Mouse (Mus musculus) midbrain, postnatal 0 days (tissue): Measurements from ENCODE around the gene Jph4. TPM values are rescaled to one million over a fixed set of nuclear protein-coding genes. Genes with fewer than 3 reads are reported as not detected.
A peak's percentile ranks its signal among the peaks of the same experiment; 100 is the strongest.

ENCODE experiments used
- ATAC-seq: fragments of 200-750 bp; cut with Nextera tagmentation; 2 replicates; pipeline ENCODE4 v1.8.0; 2017; ENCODE audit warnings: moderate number of reproducible peaks, mild to moderate bottlenecking, moderate TSS enrichment, moderate library complexity; ENCODE audit not compliant: low FRiP score
- DNase-seq: peaks from one replicate; pipeline ENCODE4 v3.0.0-alpha.2; 2015; ENCODE audit warnings: low spot score
- H3K27ac ChIP-seq: fragments of 300-500 bp; sonication (generic); 2 replicates; pipeline ENCODE4 v1.5.1; 2014; ENCODE audit warnings: low read depth, mild to moderate bottlenecking, low read length, mixed read lengths
- H3K27me3 ChIP-seq: fragments of 300-500 bp; sonication (generic); 2 replicates; pipeline ENCODE4 v1.6.1; 2014; ENCODE audit warnings: low read length, control low read depth, mixed read lengths; ENCODE audit not compliant: insufficient read depth
- H3K36me3 ChIP-seq: fragments of 300-500 bp; sonication (generic); 2 replicates; pipeline ENCODE4 v1.6.1; 2014; ENCODE audit warnings: low read length, control low read depth, mixed read lengths; ENCODE audit not compliant: insufficient read depth
- H3K4me1 ChIP-seq: fragments of 300-500 bp; sonication (generic); 2 replicates; pipeline ENCODE4 v1.6.1; 2014; ENCODE audit warnings: mild to moderate bottlenecking, control low read depth, antibody characterized with exemption, low read length, mixed read lengths; ENCODE audit not compliant: insufficient read depth
- H3K4me2 ChIP-seq: fragments of 300-500 bp; sonication (generic); 2 replicates; pipeline ENCODE4 v1.6.1; 2014; ENCODE audit warnings: low read depth, mild to moderate bottlenecking, low read length, mixed read lengths; ENCODE audit not compliant: poor library complexity, severe bottlenecking
- H3K4me3 ChIP-seq: fragments of 300-500 bp; sonication (generic); 2 replicates; pipeline ENCODE4 v1.5.1; 2014; ENCODE audit warnings: low read depth, mild to moderate bottlenecking, low read length, moderate library complexity
- H3K9ac ChIP-seq: fragments of 300-500 bp; sonication (generic); replicated peaks from 2 replicates; pipeline ENCODE4 v1.6.1; 2014; ENCODE audit warnings: mild to moderate bottlenecking, low read length, moderate library complexity, mixed read lengths; ENCODE audit not compliant: poor library complexity, severe bottlenecking
- H3K9me3 ChIP-seq: fragments of 300-500 bp; sonication (generic); 2 replicates; pipeline ENCODE4 v1.6.1; 2016; ENCODE audit warnings: low read length, control low read depth
- CTCF ChIP-seq: IDR thresholded peaks from 2 replicates; pipeline ENCODE4 v1.5.1; 2016; ENCODE audit warnings: antibody characterized with exemption, mild to moderate bottlenecking
- WGBS: fragments of 180-500 bp; shearing (Covaris S2); extraction: QIAGEN DNeasy Blood & Tissue Kit; methylation state at CpG from one replicate; pipeline ENCODE4 v1.1.7; 2014; 5-methylcytosine and 5-hydroxymethylcytosine counted together
- polyA plus RNA-seq: library from polyadenylated mRNA; unstranded; fragments of >200 nt; fragmentation: Nextera tagmentation; extraction: Ambion mirVana; gene quantifications from 2 replicates; pipeline ENCODE4 v1.2.1, GENCODE M21; 2015
- total RNA-seq: library from RNA; depleted of rRNA; stranded (reverse); fragments of >200 nt; gene quantifications from 2 replicates; pipeline ENCODE4 v1.2.3, GENCODE M21; 2014; rRNA removed

The Jph4 gene
- total and polyA plus RNA-seq, 2 experiments from 2014 or later, result 45.1 to 182 TPM

DNA sequence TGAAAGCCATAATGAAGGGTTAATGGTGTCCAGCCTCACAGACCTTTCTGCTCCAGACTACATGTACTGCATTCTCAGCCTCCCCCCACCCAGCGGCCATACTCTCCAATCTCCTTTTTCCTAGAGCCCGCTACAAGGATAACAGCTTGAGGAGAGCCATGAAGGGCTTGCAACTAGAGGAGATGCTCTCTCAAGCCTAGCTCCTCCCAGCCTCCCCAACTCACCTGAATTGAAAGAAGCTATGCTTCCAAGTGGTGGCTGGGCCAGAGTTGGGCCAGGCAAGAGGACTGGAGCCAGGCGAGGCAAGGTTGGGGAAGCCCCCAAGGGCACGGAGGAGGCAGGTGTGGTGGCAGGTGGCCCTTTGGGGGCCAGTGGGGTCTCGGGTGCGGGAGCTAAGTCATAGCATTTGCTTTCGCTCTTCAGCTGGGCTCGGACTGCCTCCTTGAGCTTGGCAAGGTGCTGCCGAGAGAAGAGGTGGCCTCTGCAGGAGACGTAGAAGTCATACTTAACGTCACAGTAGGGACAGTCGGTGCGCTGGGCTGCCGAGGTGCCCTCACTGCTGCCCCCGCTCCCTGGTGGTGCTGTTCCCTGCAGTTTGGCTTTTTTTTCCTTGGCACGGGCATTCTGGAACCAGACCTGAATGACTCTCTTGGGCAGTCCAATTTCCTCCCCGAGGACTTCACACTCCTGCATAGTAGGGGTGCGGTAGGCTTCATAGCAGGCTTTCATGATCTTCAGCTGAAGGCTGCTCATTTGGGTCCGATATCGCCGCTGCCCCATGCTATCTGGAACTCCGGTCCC, 53.0 kb downstream of the Jph4 start:
- no peak for DNase-seq
- no peak for TF ChIP-seq CTCF
- no peak for ATAC-seq
- Histone ChIP-seq H3K4me1 (no peaks in the 10 kb centered on the region; the same call in 1 of the 2 replicates), H3K4me3 (no peak overlapping the region), H3K36me3 (peaks cover 53% of the 10 kb centered on the region), H3K27ac (no peak overlapping the region), H3K9me3 (no peaks in the 10 kb centered on the region), H3K27me3 (no peaks in the 10 kb centered on the region), H3K4me2 (no peak overlapping the region), H3K9ac (no peak overlapping the region)
- 78% methylated on average over 22 of the region's 22 CpGs for WGBS

DNA sequence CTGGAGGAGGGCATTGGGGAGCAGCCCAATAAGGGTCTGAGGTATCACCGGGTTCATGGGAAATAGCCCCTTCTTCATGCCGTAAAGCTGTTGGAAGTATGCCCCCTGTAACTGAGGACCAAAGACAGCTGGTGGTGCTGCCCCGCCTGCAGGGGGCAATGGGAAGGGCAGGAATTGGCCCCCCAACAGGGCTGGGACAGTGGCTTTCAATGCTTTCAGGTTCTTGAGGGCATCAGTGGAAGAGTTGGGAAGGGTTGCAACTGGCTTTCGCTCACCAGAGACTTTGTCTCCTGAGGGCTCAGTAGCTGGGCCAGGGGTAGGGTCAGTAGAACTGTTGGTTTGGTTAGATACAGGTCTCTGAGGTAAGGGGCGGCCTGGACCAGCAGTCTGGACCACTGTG, 53.6 kb downstream of the Jph4 start:
- no peak overlapping the region for H3K27ac ChIP-seq
- H3K36me3 ChIP-seq, result peaks cover 48% of the 10 kb centered on the region
- 0 out of 2 replicates have a peak, but pooled peaks have one; percentile 11 for TF ChIP-seq CTCF
- no peak overlapping the region for H3K4me3 ChIP-seq
- no peak overlapping the region for H3K4me2 ChIP-seq
- no peak overlapping the region for H3K9ac ChIP-seq
- no peaks in the 10 kb centered on the region for H3K9me3 ChIP-seq
- H3K27me3 ChIP-seq, result no peaks in the 10 kb centered on the region
- no peak for ATAC-seq
- no peak for DNase-seq
- H3K4me1 ChIP-seq, result no peaks in the 10 kb centered on the region; the same call in 1 of the 2 replicates
- 89% methylated on average over 5 of the region's 5 CpGs for WGBS

DNA sequence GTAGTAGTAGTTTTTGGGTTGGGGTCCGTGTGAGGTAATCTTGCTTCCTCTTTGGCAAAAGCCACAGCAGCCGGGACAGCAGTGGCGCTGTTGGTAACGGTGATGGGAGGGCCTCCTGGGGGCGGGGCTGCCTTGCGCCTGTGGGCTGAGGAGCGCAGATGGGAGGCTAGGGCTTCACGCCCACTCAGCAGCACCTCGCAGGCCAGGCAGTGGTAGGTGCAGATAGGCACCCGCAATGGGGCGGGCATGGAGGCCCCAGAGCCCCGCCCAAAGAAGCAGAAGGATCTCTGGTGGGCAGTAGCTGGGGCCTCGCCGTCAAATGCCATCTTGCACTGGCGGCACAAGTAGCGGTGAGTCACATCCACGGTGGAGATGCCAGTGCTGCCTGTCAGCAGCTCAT, 54.1 kb downstream of the Jph4 start:
- H3K4me3 ChIP-seq, result no peak overlapping the region
- DNase-seq, result no peak
- no peak for TF ChIP-seq CTCF
- H3K4me1 ChIP-seq, result no peaks in the 10 kb centered on the region; the same call in 1 of the 2 replicates
- H3K4me2 ChIP-seq, result no peak overlapping the region
- peaks cover 44% of the 10 kb centered on the region for H3K36me3 ChIP-seq
- no peaks in the 10 kb centered on the region for H3K27me3 ChIP-seq
- no peaks in the 10 kb centered on the region for H3K9me3 ChIP-seq
- 25% methylated on average over 17 of the region's 17 CpGs for WGBS
- no peak overlapping the region for H3K27ac ChIP-seq
- ATAC-seq, result peak; percentile 29; the same call in 1 of the 2 replicates
- H3K9ac ChIP-seq, result no peak overlapping the region

DNA sequence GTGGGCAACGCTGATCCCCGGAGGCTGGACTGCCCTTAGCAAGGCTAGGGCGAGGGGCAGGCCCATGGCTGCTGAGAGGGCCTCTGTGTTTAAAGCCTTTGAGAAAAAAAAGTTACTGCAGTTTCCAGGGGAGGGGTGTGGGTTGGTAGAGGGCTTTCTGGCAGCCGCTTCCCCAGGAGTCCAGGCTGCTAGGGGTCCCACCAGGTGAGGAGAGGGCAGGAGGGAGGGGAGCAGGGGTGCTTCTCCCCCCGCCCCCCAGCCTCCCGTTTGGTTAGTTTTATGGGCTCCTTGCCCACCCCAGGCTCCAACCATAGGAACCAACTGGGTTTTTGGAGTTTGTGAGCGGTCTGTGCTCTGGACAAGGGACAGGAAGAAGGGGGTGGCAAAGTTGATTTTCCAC, 54.9 kb downstream of the Jph4 start:
- 55% methylated on average over 7 of the region's 7 CpGs for WGBS
- H3K27ac ChIP-seq, result no peak overlapping the region
- H3K4me3 ChIP-seq, result no peak overlapping the region
- H3K36me3 ChIP-seq, result peaks cover 39% of the 10 kb centered on the region
- H3K4me2 ChIP-seq, result no peak overlapping the region
- DNase-seq (no peak), ATAC-seq (no peak)
- no peaks in the 10 kb centered on the region; the same call in 1 of the 2 replicates for H3K4me1 ChIP-seq
- H3K9ac ChIP-seq, result no peak overlapping the region
- no peaks in the 10 kb centered on the region for H3K27me3 ChIP-seq
- no peak for TF ChIP-seq CTCF
- no peaks in the 10 kb centered on the region for H3K9me3 ChIP-seq

DNA sequence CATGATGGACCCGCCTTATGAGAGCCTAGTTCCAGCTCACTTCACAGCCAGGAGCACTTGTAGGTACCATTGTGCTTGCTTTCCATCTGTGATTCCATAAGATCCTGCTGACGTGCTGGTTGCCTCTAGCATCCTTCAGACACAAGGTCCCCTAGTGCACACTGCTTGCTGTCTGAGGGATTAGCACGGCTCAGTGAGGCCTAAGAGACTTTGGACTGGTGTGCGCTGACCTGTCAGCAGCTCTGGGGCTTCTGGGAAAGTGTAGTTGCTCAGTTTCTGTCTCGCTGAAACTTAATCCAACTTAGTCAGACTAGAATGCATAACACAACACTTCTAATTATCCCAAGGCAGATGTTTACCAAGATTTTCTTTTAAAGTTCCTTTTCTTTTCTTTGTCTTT, 56.8 kb downstream of the Jph4 start:
- no peak for DNase-seq
- Histone ChIP-seq H3K4me2 (no peak overlapping the region), H3K9ac (no peak overlapping the region), H3K27ac (0 out of 2 replicates have a peak overlapping the region, but pooled peaks have one; percentile 19), H3K4me3 (no peak overlapping the region), H3K27me3 (no peaks in the 10 kb centered on the region), H3K9me3 (no peaks in the 10 kb centered on the region), H3K4me1 (no peaks in the 10 kb centered on the region; the same call in 1 of the 2 replicates), H3K36me3 (peaks cover 25% of the 10 kb centered on the region)
- WGBS, result 29% methylated on average over 5 of the region's 5 CpGs
- no peak for TF ChIP-seq CTCF
- ATAC-seq, result no peak

DNA sequence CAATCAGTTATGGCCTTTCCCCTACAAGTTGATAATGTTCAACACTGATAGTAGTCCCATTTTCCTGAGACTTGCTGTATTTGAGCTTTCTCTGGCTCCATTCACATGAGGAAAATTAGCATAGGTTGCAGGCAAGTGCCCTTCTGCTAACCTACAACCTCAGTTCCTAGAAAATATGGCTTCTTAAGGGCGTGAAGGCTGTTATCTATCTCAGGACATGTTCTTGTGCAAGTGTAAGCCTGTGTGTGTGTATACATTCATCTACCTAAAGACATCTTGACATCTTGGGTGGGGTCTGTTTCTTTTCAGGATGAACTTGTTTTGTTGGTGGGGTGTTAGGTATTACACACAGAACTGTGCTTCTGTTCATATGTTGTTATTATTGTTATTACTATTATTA, 57.7 kb downstream of the Jph4 start:
- Histone ChIP-seq H3K4me3 (no peak overlapping the region), H3K27me3 (no peaks in the 10 kb centered on the region), H3K4me1 (peaks cover under 1% of the 10 kb centered on the region; the same call in 1 of the 2 replicates), H3K36me3 (peaks cover 16% of the 10 kb centered on the region), H3K27ac (no peak overlapping the region), H3K9me3 (no peaks in the 10 kb centered on the region), H3K9ac (no peak overlapping the region), H3K4me2 (peak overlapping the region; percentile 20; the same call in 1 of the 2 replicates)
- no peak for DNase-seq
- WGBS, result 94% methylated on average over 1 of the region's 1 CpGs
- TF ChIP-seq CTCF, result no peak
- no peak for ATAC-seq

Other genes starting within 250 kb of the Jph4 start
- gene Homez, start 246.0 kb downstream of the Jph4 start, total RNA-seq, result 6.9 and 9.4 TPM in 2 replicates
- gene Homez, start 246.0 kb downstream of the Jph4 start, polyA plus RNA-seq, result 8.0 and 9.6 TPM in 2 replicates
- 27.1 and 37.2 TPM in 2 replicates for gene Ppp1r3e, start 239.4 kb downstream of the Jph4 start, total RNA-seq
- gene Ppp1r3e, start 239.4 kb downstream of the Jph4 start, polyA plus RNA-seq, result 2.8 and 4.1 TPM in 2 replicates
- gene Bcl2l2, start 233.6 kb downstream of the Jph4 start, total RNA-seq, result 23.1 and 31.2 TPM in 2 replicates
- gene Bcl2l2, start 233.6 kb downstream of the Jph4 start, polyA plus RNA-seq, result 2.9 and 3.7 TPM in 2 replicates
- 0.82 TPM in 1 of 2 replicates, not detected in the other for gene Gm20521, start 233.5 kb downstream of the Jph4 start, total RNA-seq
- 1.4 and 1.6 TPM in 2 replicates for gene Gm20521, start 233.5 kb downstream of the Jph4 start, polyA plus RNA-seq
- 95.1 and 115 TPM in 2 replicates for gene Pabpn1, start 224.4 kb downstream of the Jph4 start, total RNA-seq
- 139 and 162 TPM in 2 replicates for gene Pabpn1, start 224.4 kb downstream of the Jph4 start, polyA plus RNA-seq
- gene Slc22a17, start 203.8 kb downstream of the Jph4 start, total RNA-seq, result 495 and 558 TPM in 2 replicates
- gene Slc22a17, start 203.8 kb downstream of the Jph4 start, polyA plus RNA-seq, result 345 TPM in 2 replicates
- 24.0 and 41.4 TPM in 2 replicates for gene Efs, start 190.8 kb downstream of the Jph4 start, total RNA-seq
- 8.5 and 8.9 TPM in 2 replicates for gene Efs, start 190.8 kb downstream of the Jph4 start, polyA plus RNA-seq
- gene Il25, start 184.2 kb downstream of the Jph4 start, total RNA-seq, result 1.1 TPM in 1 of 2 replicates, not detected in the other
- 0.38 and 0.48 TPM in 2 replicates for gene Il25, start 184.2 kb downstream of the Jph4 start, polyA plus RNA-seq
- 26.4 and 44.8 TPM in 2 replicates for gene Cmtm5, start 180.7 kb downstream of the Jph4 start, total RNA-seq
- gene Cmtm5, start 180.7 kb downstream of the Jph4 start, polyA plus RNA-seq, result 27.0 and 27.5 TPM in 2 replicates
- 0.24 and 0.33 TPM in 2 replicates for gene Myh6, start 150.0 kb downstream of the Jph4 start, total RNA-seq
- gene Myh6, start 150.0 kb downstream of the Jph4 start, polyA plus RNA-seq, result 2.1 and 2.5 TPM in 2 replicates
- gene Gm17428, start 140.0 kb downstream of the Jph4 start, total RNA-seq, result not detected in 2 replicates
- gene Gm17428, start 140.0 kb downstream of the Jph4 start, polyA plus RNA-seq, result not detected in 2 replicates
- gene Myh7, start 122.3 kb downstream of the Jph4 start, total RNA-seq, result 1.8 and 3.2 TPM in 2 replicates
- 9.6 and 10.3 TPM in 2 replicates for gene Myh7, start 122.3 kb downstream of the Jph4 start, polyA plus RNA-seq
- gene Ngdn, start 101.5 kb downstream of the Jph4 start, total RNA-seq, result 20.9 and 29.6 TPM in 2 replicates
- 44.3 and 48.1 TPM in 2 replicates for gene Ngdn, start 101.5 kb downstream of the Jph4 start, polyA plus RNA-seq
- gene Zfhx2, start 24.6 kb downstream of the Jph4 start, total RNA-seq, result 16.4 and 18.6 TPM in 2 replicates
- 11.2 and 14.2 TPM in 2 replicates for gene Zfhx2, start 24.6 kb downstream of the Jph4 start, polyA plus RNA-seq
- gene Thtpa, start 22.2 kb downstream of the Jph4 start, total RNA-seq, result 38.0 and 42.1 TPM in 2 replicates
- gene Thtpa, start 22.2 kb downstream of the Jph4 start, polyA plus RNA-seq, result 32.5 and 35.2 TPM in 2 replicates
- gene Ap1g2, start 10.3 kb downstream of the Jph4 start, total RNA-seq, result 8.2 and 11.6 TPM in 2 replicates
- 6.6 and 8.9 TPM in 2 replicates for gene Ap1g2, start 10.3 kb downstream of the Jph4 start, polyA plus RNA-seq
- gene Dhrs2, start 105.1 kb upstream of the Jph4 start, total RNA-seq, result 2.0 TPM in 1 of 2 replicates, not detected in the other
- gene Dhrs2, start 105.1 kb upstream of the Jph4 start, polyA plus RNA-seq, result 0.56 and 0.86 TPM in 2 replicates